Mouse (Mus musculus): ENCODE results near the gene Timmdc1. TPM values are rescaled to one million over a fixed set of nuclear protein-coding genes. Genes with fewer than 3 reads are reported as not detected.

Gene Timmdc1
- polyA plus RNA-seq, 1 experiment from 2014 or later, result 9.5 TPM

- H3K36me3 ChIP-seq (ENCODE audit: inconsistent target), result no peaks in the 10 kb centered on the region; the same call in 1 of the 2 replicates
- H3K27ac ChIP-seq, result no peak overlapping the region
- 72% methylated on average over 7 of the region's 7 CpGs for WGBS (ENCODE audit: missing documents)
- peaks cover 99% of the 10 kb centered on the region for H3K79me2 ChIP-seq (ENCODE audit: inconsistent target)
- H3K4me3 ChIP-seq (ENCODE audit: inconsistent target), result no peak overlapping the region
Observed at GRCm38 (mm10) chr16:38462161-38462560, 60.3 kb downstream of the Timmdc1 start.

GRCm38 (mm10) chr16:38461749-38462148 is 60.7 kb downstream of the Timmdc1 start:
- Histone ChIP-seq H3K4me3 (ENCODE audit: inconsistent target) (no peak overlapping the region), H3K79me2 (ENCODE audit: inconsistent target) (peaks cover 95% of the 10 kb centered on the region), H3K27ac (no peak overlapping the region), H3K36me3 (ENCODE audit: inconsistent target) (no peaks in the 10 kb centered on the region; the same call in 1 of the 2 replicates)
- WGBS (ENCODE audit: missing documents), result 83% methylated on average over 8 of the region's 8 CpGs

GRCm38 (mm10) chr16:38459990-38460389 is 62.5 kb downstream of the Timmdc1 start:
- Histone ChIP-seq H3K4me3 (ENCODE audit: inconsistent target) (no peak overlapping the region), H3K27ac (no peak overlapping the region), H3K36me3 (ENCODE audit: inconsistent target) (no peaks in the 10 kb centered on the region; the same call in 1 of the 2 replicates), H3K79me2 (ENCODE audit: inconsistent target) (peaks cover 77% of the 10 kb centered on the region)
- 79% methylated on average over 4 of the region's 4 CpGs for WGBS (ENCODE audit: missing documents)

GRCm38 (mm10) chr16:38458600-38459280 is 63.7 kb downstream of the Timmdc1 start:
- Histone ChIP-seq H3K4me3 (ENCODE audit: inconsistent target) (peak overlapping the region; percentile 54), H3K36me3 (ENCODE audit: inconsistent target) (no peaks in the 10 kb centered on the region), H3K27ac (peak overlapping the region; percentile 80), H3K79me2 (ENCODE audit: inconsistent target) (peaks cover 65% of the 10 kb centered on the region)
- WGBS (ENCODE audit: missing documents), result 67% methylated on average over 6 of the region's 6 CpGs

- Histone ChIP-seq H3K4me3 (ENCODE audit: inconsistent target) (peak overlapping the region; percentile 54), H3K27ac (peak overlapping the region; percentile 80), H3K79me2 (ENCODE audit: inconsistent target) (peaks cover 51% of the 10 kb centered on the region), H3K36me3 (ENCODE audit: inconsistent target) (no peaks in the 10 kb centered on the region)
- WGBS (ENCODE audit: missing documents), result 10% methylated on average over 11 of the region's 11 CpGs
Observed at GRCm38 (mm10) chr16:38456812-38457567, 65.5 kb downstream of the Timmdc1 start.

- H3K36me3 ChIP-seq (ENCODE audit: inconsistent target), result no peaks in the 10 kb centered on the region; the same call in 1 of the 2 replicates
- H3K4me3 ChIP-seq (ENCODE audit: inconsistent target), result no peak within 1 kb of the TSS
- no peak within 1 kb of the TSS for H3K27ac ChIP-seq
- peaks cover 51% of the 10 kb centered on the region for H3K79me2 ChIP-seq (ENCODE audit: inconsistent target)
- WGBS (ENCODE audit: missing documents), result 85% methylated on average over 12 of the region's 17 CpGs
Observed at GRCm38 (mm10) chr16:38455511-38456418, 66.7 kb downstream of the Timmdc1 start, which contains the start of gene Cd80. Gene Cd80 (plus strand): TSS chr16:38455561.

- Histone ChIP-seq H3K36me3 (ENCODE audit: inconsistent target) (peaks cover 7% of the 10 kb centered on the region; the same call in 1 of the 2 replicates), H3K4me3 (ENCODE audit: inconsistent target) (no peak overlapping the region), H3K27ac (no peak overlapping the region), H3K79me2 (ENCODE audit: inconsistent target) (peaks cover 51% of the 10 kb centered on the region)
- WGBS (ENCODE audit: missing documents), result 90% methylated on average over 11 of the region's 11 CpGs
Observed at GRCm38 (mm10) chr16:38454533-38455254, 67.8 kb downstream of the Timmdc1 start.

- Histone ChIP-seq H3K27ac (no peak overlapping the region), H3K79me2 (ENCODE audit: inconsistent target) (peaks cover 48% of the 10 kb centered on the region), H3K36me3 (ENCODE audit: inconsistent target) (peaks cover 15% of the 10 kb centered on the region; the same call in 1 of the 2 replicates), H3K4me3 (ENCODE audit: inconsistent target) (no peak overlapping the region)
- WGBS (ENCODE audit: missing documents), result 90% methylated on average over 4 of the region's 4 CpGs
Observed at GRCm38 (mm10) chr16:38453952-38454351, 68.5 kb downstream of the Timmdc1 start.

- H3K36me3 ChIP-seq (ENCODE audit: inconsistent target), result peaks cover 22% of the 10 kb centered on the region
- peaks cover 43% of the 10 kb centered on the region for H3K79me2 ChIP-seq (ENCODE audit: inconsistent target)
- WGBS (ENCODE audit: missing documents), result 42% methylated on average over 2 of the region's 3 CpGs
Observed at GRCm38 (mm10) chr16:38453203-38453553, 69.3 kb downstream of the Timmdc1 start.

GRCm38 (mm10) chr16:38452442-38453202 is 69.8 kb downstream of the Timmdc1 start, which contains the start of gene Adprh:
Gene Adprh (minus strand): TSS chr16:38452703.
- 2% methylated on average over 61 of the region's 61 CpGs for WGBS (ENCODE audit: missing documents)

More at GRCm38 (mm10) chr16:38453203-38453553, 69.3 kb downstream of the Timmdc1 start:
- Histone ChIP-seq H3K27ac (peak overlapping the region; percentile 80), H3K4me3 (ENCODE audit: inconsistent target) (peak overlapping the region; percentile 56)

GRCm38 (mm10) chr16:38451421-38452205 is 70.8 kb downstream of the Timmdc1 start:
- WGBS (ENCODE audit: missing documents), result 46% methylated on average over 11 of the region's 12 CpGs
- H3K36me3 ChIP-seq (ENCODE audit: inconsistent target), result peaks cover 38% of the 10 kb centered on the region
- peak overlapping the region; percentile 88 for H3K4me3 ChIP-seq (ENCODE audit: inconsistent target)
- peaks cover 34% of the 10 kb centered on the region for H3K79me2 ChIP-seq (ENCODE audit: inconsistent target)
- H3K27ac ChIP-seq, result peak overlapping the region; percentile 51

More at GRCm38 (mm10) chr16:38452442-38453202, 69.8 kb downstream of the Timmdc1 start, which contains the start of gene Adprh:
- peaks cover 38% of the 10 kb centered on the region for H3K79me2 ChIP-seq (ENCODE audit: inconsistent target)
- H3K4me3 ChIP-seq (ENCODE audit: inconsistent target), result peak within 1 kb of the TSS; percentile 88
- H3K36me3 ChIP-seq (ENCODE audit: inconsistent target), result peaks cover 28% of the 10 kb centered on the region
- peak within 1 kb of the TSS; percentile 80 for H3K27ac ChIP-seq

- H3K27ac ChIP-seq, result no peak overlapping the region
- peaks cover 47% of the 10 kb centered on the region for H3K36me3 ChIP-seq (ENCODE audit: inconsistent target)
- H3K4me3 ChIP-seq (ENCODE audit: inconsistent target), result no peak overlapping the region
- H3K79me2 ChIP-seq (ENCODE audit: inconsistent target), result peaks cover 34% of the 10 kb centered on the region
- WGBS (ENCODE audit: missing documents), result 98% methylated on average over 6 of the region's 7 CpGs
Observed at GRCm38 (mm10) chr16:38450707-38451106, 71.8 kb downstream of the Timmdc1 start.

Measured in macrophage (primary cell).